Mouse (Mus musculus) heart, embryonic 12.5 days (tissue): ENCODE data around the gene Xbp1. TPM values are rescaled to one million over a fixed set of nuclear protein-coding genes. Genes with fewer than 3 reads are reported as not detected.
"Not testable (repeated sequence)": the region's sequence is repeated elsewhere in the genome, so short reads cannot be mapped to it uniquely, and the experiment has no call there.

Experiments
- ATAC-seq: fragments of 200-750 bp; cut with Nextera tagmentation; 2 replicates; pipeline ENCODE4 v1.8.0; 2017; ENCODE audit warnings: moderate TSS enrichment, moderate library complexity; ENCODE audit not compliant: insufficient number of reproducible peaks, low FRiP score
- H3K27ac ChIP-seq: fragments of 300-500 bp; sonication (generic); 2 replicates; pipeline ENCODE4 v1.5.1; 2016; ENCODE audit warnings: mild to moderate bottlenecking, moderate library complexity; ENCODE audit not compliant: poor library complexity, severe bottlenecking
- H3K27me3 ChIP-seq: fragments of 300-500 bp; sonication (generic); replicated peaks from 2 replicates; pipeline ENCODE4 v1.6.1; 2016; ENCODE audit warnings: mild to moderate bottlenecking, moderate library complexity
- H3K36me3 ChIP-seq: fragments of 300-500 bp; sonication (generic); 2 replicates; pipeline ENCODE4 v1.6.1; 2016; ENCODE audit warnings: mild to moderate bottlenecking, moderate library complexity
- H3K4me1 ChIP-seq: fragments of 300-500 bp; sonication (generic); replicated peaks from 2 replicates; pipeline ENCODE4 v1.6.1; 2016; ENCODE audit warnings: mild to moderate bottlenecking
- H3K4me2 ChIP-seq: fragments of 300-500 bp; sonication (generic); 2 replicates; pipeline ENCODE4 v1.6.1; 2016; ENCODE audit warnings: mild to moderate bottlenecking, moderate library complexity
- H3K4me3 ChIP-seq: fragments of 300-500 bp; sonication (generic); 2 replicates; pipeline ENCODE4 v1.5.1; 2016; ENCODE audit warnings: mild to moderate bottlenecking
- H3K9ac ChIP-seq: fragments of 300-500 bp; sonication (generic); 2 replicates; pipeline ENCODE4 v1.6.1; 2016; ENCODE audit warnings: mild to moderate bottlenecking, moderate library complexity
- H3K9me3 ChIP-seq: fragments of 300-500 bp; sonication (generic); replicated peaks from 2 replicates; pipeline ENCODE4 v1.6.1; 2016; ENCODE audit warnings: mild to moderate bottlenecking, moderate library complexity
- WGBS: fragments of 180-500 bp; shearing (Covaris S2); methylation state at CpG from one replicate; pipeline ENCODE4 v1.1.7; 2016; 5-methylcytosine and 5-hydroxymethylcytosine counted together
- polyA plus RNA-seq: library from polyadenylated mRNA; unstranded; fragments of >200 nt; fragmentation: Nextera tagmentation; extraction: Ambion mirVana; gene quantifications from 2 replicates; pipeline ENCODE4 v1.2.1, GENCODE M21; 2016

Xbp1 gene
- polyA plus RNA-seq, 1 experiment from 2014 or later = 125 TPM

GRCm38 (mm10) chr11:5533108-5533507 lies 12.6 kb downstream of the Xbp1 start:
- Histone ChIP-seq H3K9ac (no peak overlapping the region), H3K27me3 (no peaks in the 10 kb centered on the region), H3K27ac (no peak overlapping the region), H3K36me3 (peaks cover 66% of the 10 kb centered on the region), H3K4me1 (peaks cover 5% of the 10 kb centered on the region), H3K4me2 (no peak overlapping the region), H3K4me3 (no peak overlapping the region), H3K9me3 (no peaks in the 10 kb centered on the region)
- WGBS = 68% methylated on average over 5 of the region's 5 CpGs
- 0 out of 2 replicates have a peak, but pooled peaks have one; percentile 6 for ATAC-seq

DNA sequence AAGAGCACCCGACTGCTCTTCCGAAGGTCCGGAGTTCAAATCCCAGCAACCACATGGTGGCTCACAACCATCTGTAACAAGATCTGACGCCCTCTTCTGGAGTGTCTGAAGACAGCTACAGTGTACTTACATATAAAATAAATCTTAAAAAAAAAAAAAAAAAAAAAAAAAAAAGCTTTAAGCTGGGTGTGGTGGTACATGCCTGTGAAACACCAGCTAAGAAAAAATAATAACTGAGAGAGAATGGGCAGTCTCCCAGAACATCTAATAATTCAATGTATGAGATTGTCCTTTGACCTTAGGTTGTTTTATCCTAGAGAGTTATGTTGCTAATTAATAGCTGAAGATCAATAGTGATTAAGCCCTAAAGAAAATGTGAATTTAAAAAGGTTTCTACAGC lies 17.0 kb downstream of the Xbp1 start:
- not testable (repeated sequence) for H3K27ac ChIP-seq, H3K9me3 ChIP-seq, ATAC-seq, H3K9ac ChIP-seq, H3K27me3 ChIP-seq, H3K4me3 ChIP-seq, H3K4me2 ChIP-seq
- 95% methylated on average over 4 of the region's 4 CpGs for WGBS
- Histone ChIP-seq H3K4me1 (peaks cover 16% of the 10 kb centered on the region), H3K36me3 (peaks cover 43% of the 10 kb centered on the region)

DNA sequence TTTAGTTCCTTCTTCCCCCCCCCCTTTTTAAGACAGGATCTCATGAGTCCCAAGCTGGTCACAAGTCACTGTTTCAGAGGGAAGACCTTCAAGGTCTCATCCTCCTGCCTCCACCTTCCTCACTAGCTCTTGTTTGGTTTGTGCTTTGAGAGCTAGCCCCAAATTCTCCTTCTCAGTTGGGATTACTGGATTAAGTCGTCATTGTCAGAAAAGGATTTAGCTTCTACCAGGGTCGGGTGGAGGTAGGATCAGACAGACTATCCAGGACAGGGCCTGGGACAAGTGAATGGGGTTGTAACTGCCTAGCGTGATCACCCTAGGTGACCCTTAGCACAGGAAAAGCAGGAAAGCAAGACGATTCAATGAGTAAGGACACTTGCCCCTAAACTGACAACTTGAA lies 19.9 kb downstream of the Xbp1 start:
- 54% methylated on average over 4 of the region's 4 CpGs for WGBS
- peak overlapping the region; percentile 97; the same call in 1 of the 2 replicates for H3K4me3 ChIP-seq
- H3K9ac ChIP-seq = peak overlapping the region; percentile 96; the same call in 1 of the 2 replicates

GRCm38 (mm10) chr11:5541230-5541798 lies 20.9 kb downstream of the Xbp1 start:
- H3K27me3 ChIP-seq = no peaks in the 10 kb centered on the region
- no peaks in the 10 kb centered on the region for H3K9me3 ChIP-seq
- H3K9ac ChIP-seq = peak overlapping the region; percentile 96
- no peak for ATAC-seq
- H3K4me2 ChIP-seq = peak overlapping the region; percentile 81
- H3K4me1 ChIP-seq = peaks cover 11% of the 10 kb centered on the region
- peak overlapping the region; percentile 97 for H3K4me3 ChIP-seq
- H3K36me3 ChIP-seq = peaks cover 12% of the 10 kb centered on the region
- 1% methylated on average over 28 of the region's 28 CpGs for WGBS
- peak overlapping the region; percentile 78 for H3K27ac ChIP-seq

More for the DNA sequence above, 19.9 kb downstream of the Xbp1 start:
- H3K4me2 ChIP-seq = peak overlapping the region; percentile 81
- H3K9me3 ChIP-seq = no peaks in the 10 kb centered on the region
- H3K36me3 ChIP-seq = peaks cover 14% of the 10 kb centered on the region
- H3K27me3 ChIP-seq = no peaks in the 10 kb centered on the region
- H3K27ac ChIP-seq = no peak overlapping the region
- H3K4me1 ChIP-seq = peaks cover 11% of the 10 kb centered on the region
- ATAC-seq = no peak

DNA sequence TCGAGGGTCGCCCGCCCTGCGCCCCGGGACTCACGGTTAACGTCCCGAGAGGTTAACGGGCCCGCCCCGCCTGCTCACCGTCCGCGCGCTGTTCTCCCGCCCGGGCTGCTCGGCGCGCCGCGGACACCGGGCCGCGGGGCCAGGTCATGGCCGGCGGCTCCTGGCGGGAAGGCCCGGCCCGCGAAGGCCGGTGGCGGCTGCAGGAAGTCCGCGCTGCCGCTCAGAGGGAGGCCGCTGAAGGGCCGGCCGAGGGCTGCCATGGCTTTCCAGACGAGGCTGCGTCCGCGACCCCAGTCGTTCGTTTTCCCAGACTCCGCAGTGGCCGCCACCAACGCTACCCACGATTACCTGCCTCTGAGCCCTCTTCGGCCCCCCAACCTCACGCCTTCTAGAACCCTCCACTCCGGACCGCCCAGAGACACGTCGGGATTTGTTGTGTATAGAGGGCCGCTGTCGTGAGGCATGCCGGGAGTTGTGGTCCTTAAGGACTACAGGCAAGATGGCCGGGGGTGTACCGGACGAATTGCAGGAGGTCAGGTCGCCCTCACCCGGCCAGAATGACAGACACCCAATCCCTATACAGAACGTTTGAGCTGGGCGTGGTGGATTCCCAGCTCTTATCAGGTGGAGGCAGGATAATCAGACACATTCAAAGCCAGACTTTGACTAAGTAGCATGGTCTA lies 21.5 kb downstream of the Xbp1 start, which contains the start of gene Ccdc117:
Ccdc117 (minus strand) TSS at position 389 of the 683 bp plus-strand sequence.
- under 1% methylated on average over 65 of the region's 65 CpGs for WGBS
- H3K36me3 ChIP-seq = peaks cover 10% of the 10 kb centered on the region
- peak within 1 kb of the TSS; percentile 96 for H3K9ac ChIP-seq
- H3K4me1 ChIP-seq = peaks cover 11% of the 10 kb centered on the region
- ATAC-seq = peak; percentile 99
- peak within 1 kb of the TSS; percentile 78 for H3K27ac ChIP-seq
- no peaks in the 10 kb centered on the region for H3K27me3 ChIP-seq
- H3K4me3 ChIP-seq = peak within 1 kb of the TSS; percentile 97
- H3K4me2 ChIP-seq = peak within 1 kb of the TSS; percentile 81
- no peaks in the 10 kb centered on the region for H3K9me3 ChIP-seq

DNA sequence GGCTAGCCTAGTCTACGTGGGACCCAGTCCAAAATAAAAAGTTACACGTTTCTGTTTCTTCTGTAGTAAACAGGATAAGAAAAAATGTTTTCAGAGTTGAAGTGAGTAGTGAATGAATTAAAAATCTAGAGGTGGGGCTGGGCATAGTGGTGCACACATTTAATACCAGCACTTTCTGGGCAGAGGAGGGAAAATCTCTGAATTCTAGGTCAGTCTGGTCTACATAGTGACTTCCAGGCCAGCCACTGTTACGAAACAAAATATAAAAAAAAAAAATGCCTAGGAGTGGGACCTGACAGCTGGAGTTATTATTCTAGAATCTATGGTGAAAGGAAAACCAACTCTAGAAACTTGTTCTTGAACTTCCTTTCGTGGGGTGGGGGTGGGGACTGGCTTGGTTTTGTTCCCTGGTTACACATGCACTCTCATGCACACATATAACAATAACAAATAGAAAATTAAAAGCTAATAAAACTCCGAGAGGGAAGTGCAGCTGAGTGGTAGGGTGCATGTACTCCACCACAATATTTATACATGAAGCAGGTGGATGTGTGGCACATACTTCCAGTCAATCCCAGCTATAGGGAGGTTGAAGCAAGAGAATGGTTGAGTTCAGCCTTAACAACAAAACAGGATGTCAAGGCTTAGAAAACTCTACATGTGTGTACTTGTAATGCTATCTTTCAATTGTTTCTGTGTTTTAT lies 22.2 kb downstream of the Xbp1 start:
- Histone ChIP-seq H3K4me2 (peak overlapping the region; percentile 81), H3K4me1 (peaks cover 11% of the 10 kb centered on the region), H3K27me3 (no peaks in the 10 kb centered on the region), H3K36me3 (peaks cover 10% of the 10 kb centered on the region), H3K9me3 (peaks cover 3% of the 10 kb centered on the region), H3K4me3 (peak overlapping the region; percentile 97), H3K27ac (no peak overlapping the region), H3K9ac (no peak overlapping the region)
- 50% methylated on average over 5 of the region's 5 CpGs for WGBS
- no peak for ATAC-seq

DNA sequence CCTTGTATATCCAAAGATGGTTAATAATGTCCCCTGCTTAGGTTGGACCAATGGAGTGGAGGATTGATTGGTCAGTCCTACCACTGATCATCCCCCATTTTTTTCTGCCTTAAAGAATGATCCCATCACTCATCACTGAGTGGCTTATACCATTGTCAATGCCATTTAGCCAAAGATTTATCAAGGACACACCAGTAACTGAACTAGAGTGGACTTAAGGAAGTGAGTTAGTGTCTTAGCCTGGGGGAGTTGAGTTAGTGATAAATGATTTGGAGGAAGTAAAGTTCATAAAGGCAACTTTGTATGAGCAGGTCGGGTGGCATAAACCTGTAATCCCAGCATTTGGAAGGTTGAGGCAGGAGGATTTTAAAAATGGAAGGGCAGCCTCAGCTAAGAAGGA lies 22.8 kb downstream of the Xbp1 start:
- no peak overlapping the region for H3K4me3 ChIP-seq
- peaks cover 11% of the 10 kb centered on the region for H3K4me1 ChIP-seq
- no peak overlapping the region for H3K27ac ChIP-seq
- no peak overlapping the region for H3K9ac ChIP-seq
- H3K9me3 ChIP-seq = peaks cover 8% of the 10 kb centered on the region
- WGBS = 62% methylated on average over 1 of the region's 1 CpGs
- H3K4me2 ChIP-seq = no peak overlapping the region
- H3K27me3 ChIP-seq = no peaks in the 10 kb centered on the region
- ATAC-seq = no peak
- peaks cover 8% of the 10 kb centered on the region for H3K36me3 ChIP-seq

GRCm38 (mm10) chr11:5544709-5545108 lies 24.2 kb downstream of the Xbp1 start:
- H3K4me1 ChIP-seq = peaks cover 11% of the 10 kb centered on the region
- H3K4me2 ChIP-seq, H3K27ac ChIP-seq, H3K4me3 ChIP-seq, ATAC-seq, H3K36me3 ChIP-seq, H3K9ac ChIP-seq, H3K27me3 ChIP-seq: not testable (repeated sequence)
- peaks cover 19% of the 10 kb centered on the region for H3K9me3 ChIP-seq
- WGBS = 78% methylated on average over 1 of the region's 1 CpGs

GRCm38 (mm10) chr11:5545457-5545856 lies 25.0 kb downstream of the Xbp1 start:
- Histone ChIP-seq H3K9me3 (peaks cover 20% of the 10 kb centered on the region), H3K4me2 (no peak overlapping the region), H3K4me3 (no peak overlapping the region), H3K27ac (no peak overlapping the region), H3K36me3 (no peaks in the 10 kb centered on the region; the same call in 1 of the 2 replicates), H3K27me3 (no peaks in the 10 kb centered on the region), H3K9ac (no peak overlapping the region), H3K4me1 (peaks cover 8% of the 10 kb centered on the region)
- ATAC-seq = no peak
- WGBS = 72% methylated on average over 4 of the region's 4 CpGs

- Histone ChIP-seq H3K27me3 (no peaks in the 10 kb centered on the region), H3K9ac (no peak overlapping the region), H3K4me2 (no peak overlapping the region), H3K9me3 (peaks cover 20% of the 10 kb centered on the region), H3K36me3 (no peaks in the 10 kb centered on the region), H3K4me1 (no peaks in the 10 kb centered on the region), H3K27ac (no peak overlapping the region), H3K4me3 (no peak overlapping the region)
- ATAC-seq = no peak
- 67% methylated on average over 3 of the region's 3 CpGs for WGBS
Measured at GRCm38 (mm10) chr11:5546693-5547092, 26.2 kb downstream of the Xbp1 start.

DNA sequence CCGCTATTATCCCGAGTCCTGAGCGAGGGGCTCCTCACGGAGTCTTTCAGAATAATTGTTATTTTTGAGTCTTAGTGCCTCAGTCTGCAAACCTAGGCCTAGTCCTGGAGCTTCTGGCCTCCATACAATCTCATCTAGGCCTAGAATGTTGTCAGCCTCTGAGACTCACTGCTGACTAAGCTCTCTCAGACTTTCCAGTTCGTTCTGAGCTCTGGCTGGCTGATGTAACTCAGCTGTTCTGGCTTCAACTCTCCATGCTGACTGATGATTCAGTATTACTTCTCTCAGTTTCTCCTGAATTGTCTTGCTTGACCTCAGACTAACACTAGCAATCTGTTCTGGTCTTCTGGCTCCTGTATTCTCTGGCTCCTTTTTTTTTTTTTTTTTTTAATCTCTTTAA lies 31.0 kb downstream of the Xbp1 start:
- WGBS = 81% methylated on average over 5 of the region's 5 CpGs
- Histone ChIP-seq H3K27ac (no peak overlapping the region), H3K4me3 (no peak overlapping the region)

More for the DNA sequence above, 31.0 kb downstream of the Xbp1 start:
- H3K9me3 ChIP-seq = peaks cover 20% of the 10 kb centered on the region
- H3K27me3 ChIP-seq = no peaks in the 10 kb centered on the region
- ATAC-seq = no peak
- H3K4me2 ChIP-seq = no peak overlapping the region
- H3K36me3 ChIP-seq = no peaks in the 10 kb centered on the region
- H3K9ac ChIP-seq = no peak overlapping the region
- no peaks in the 10 kb centered on the region for H3K4me1 ChIP-seq
